Mouse (Mus musculus): ENCODE data around the gene Moxd2.

DNA sequence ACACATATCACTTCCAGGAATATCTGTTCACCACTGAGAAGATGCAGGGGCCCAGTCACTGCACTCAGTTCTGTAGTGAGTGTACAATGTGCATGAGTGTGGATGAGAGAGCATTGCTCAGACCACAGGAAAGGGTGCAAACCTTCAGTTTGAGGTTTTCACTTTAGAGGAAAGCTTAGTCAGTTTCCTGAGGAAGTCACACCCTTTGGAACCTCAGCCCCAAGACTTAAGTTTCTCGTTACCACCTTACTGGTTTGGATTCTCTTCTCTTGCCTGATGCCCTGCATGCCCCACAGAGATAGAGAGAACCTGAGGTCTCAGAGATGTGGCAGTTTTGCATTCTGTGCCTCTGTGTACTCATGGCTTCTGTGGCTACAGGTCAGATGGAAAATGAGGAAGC, 3.7 kb upstream of the Moxd2 start:
- TF ChIP-seq CTCF (IDR thresholded peaks at IDR 0.05; ENCODE audit: low read depth, low read length) (no peak), POLR2A (IDR thresholded peaks at IDR 0.05; ENCODE audit: extremely low read depth, insufficient read depth, low read length) (no peak)

Data from liver, adult 2 months (tissue).